In the genomic region with DNA sequence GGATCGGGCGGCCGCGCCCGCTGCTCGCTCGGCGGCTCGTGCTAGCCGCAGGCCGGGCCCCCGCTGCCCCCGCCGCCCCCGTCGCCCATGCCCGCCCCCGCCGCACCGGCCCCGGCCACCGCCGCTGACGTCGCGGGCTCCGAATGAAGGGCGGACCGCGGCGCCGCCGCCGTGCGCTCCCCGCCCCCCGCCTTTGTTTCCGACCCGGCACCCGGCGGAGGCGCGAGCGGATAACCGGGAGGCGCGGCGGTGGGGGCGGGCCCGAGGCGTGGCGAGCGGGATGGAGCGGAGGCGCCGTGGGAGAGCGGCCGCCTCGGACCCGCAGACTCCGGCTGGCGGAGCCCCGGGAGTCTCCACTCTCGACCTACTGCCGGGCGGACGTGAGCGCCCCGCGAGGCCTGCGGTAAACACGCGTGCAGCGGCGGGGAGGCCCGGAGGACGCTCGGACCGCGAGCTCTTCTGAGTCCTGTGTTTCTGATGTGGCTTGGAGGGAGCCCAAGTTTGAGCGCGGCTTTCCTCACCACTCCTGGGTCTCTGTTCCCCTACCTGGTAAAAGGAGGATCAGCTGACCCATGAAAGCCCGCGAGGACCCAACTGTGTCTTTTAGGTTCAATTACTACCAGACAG, we compare ENCODE assay signal across 8 mouse cellular contexts. TPM values are rescaled to one million over a fixed set of nuclear protein-coding genes. Genes with fewer than 3 reads are reported as not detected.
DNase-seq lines count a peak whose midpoint lies in the region; ATAC-seq and TF ChIP-seq lines count a peak whose summit lies in the region.

Gene Plekho1, minus strand, starts transcription at position 200 of the 627 bp plus-strand sequence.

- peak within 1 kb of the TSS; percentile 97 to 98 for H3K27ac ChIP-seq in heart, embryonic 14.5 days (replicated peaks in 1 of 2; ENCODE audit: control insufficient read depth in 1 of 2, insufficient read depth in 1 of 2, low read depth in 2 of 2, low read length in 2 of 2)
- peak within 1 kb of the TSS; percentile 79 for H3K27ac ChIP-seq in liver, postnatal 0 days (ENCODE audit: low read depth)
- H3K27ac ChIP-seq in neural tube, embryonic 14.5 days (ENCODE audit: low read depth, low read length): peak within 1 kb of the TSS; percentile 99

- peak within 1 kb of the TSS; percentile 97 for H3K9ac ChIP-seq in heart, embryonic 14.5 days (ENCODE audit: low read length)
- peak within 1 kb of the TSS; percentile 70 for H3K9ac ChIP-seq in liver, postnatal 0 days (replicated peaks)
- peak within 1 kb of the TSS; percentile 98 for H3K9ac ChIP-seq in neural tube, embryonic 14.5 days (replicated peaks; ENCODE audit: low read depth, low read length)

- peaks cover 2% of the 10 kb centered on the region; the same call in 1 of the 2 replicates for H3K9me3 ChIP-seq in erythroblast, embryonic 14.5 days (ENCODE audit: control insufficient read depth, low read length)
- no peaks in the 10 kb centered on the region for H3K9me3 ChIP-seq in heart, embryonic 14.5 days (ENCODE audit: control insufficient read depth, low read length)
- H3K9me3 ChIP-seq in liver, postnatal 0 days (ENCODE audit: low read length): no peaks in the 10 kb centered on the region
- no peaks in the 10 kb centered on the region for H3K9me3 ChIP-seq in neural tube, embryonic 14.5 days (ENCODE audit: control insufficient read depth, low read length)

- TF ChIP-seq CTCF in liver, postnatal 0 days (IDR thresholded peaks at IDR 0.05; ENCODE audit: low read depth): peak; percentile 24; the same call in 1 of the 2 replicates

- ATAC-seq in heart, embryonic 14.5 days (ENCODE audit: insufficient number of reproducible peaks, insufficient read depth, low FRiP score, low read depth): peak; percentile 42; the same call in 1 of the 2 replicates
- 0 out of 2 replicates have a peak, but pooled peaks have one; percentile 7 for ATAC-seq in liver, postnatal 0 days
- peak; percentile 68 for ATAC-seq in neural tube, embryonic 14.5 days (ENCODE audit: low read depth)

- peaks cover 58% of the 10 kb centered on the region for H3K27me3 ChIP-seq in erythroblast, embryonic 14.5 days (ENCODE audit: control insufficient read depth)
- no peaks in the 10 kb centered on the region for H3K27me3 ChIP-seq in heart, embryonic 14.5 days (ENCODE audit: control insufficient read depth, insufficient read depth, low read length)
- peaks cover 7% of the 10 kb centered on the region for H3K27me3 ChIP-seq in liver, postnatal 0 days (ENCODE audit: insufficient read depth, low read length)
- no peaks in the 10 kb centered on the region for H3K27me3 ChIP-seq in neural tube, embryonic 14.5 days (ENCODE audit: control insufficient read depth, insufficient read depth, low read length)

- peak within 1 kb of the TSS; percentile 65 for H3K4me3 ChIP-seq in erythroblast, embryonic 14.5 days (replicated peaks)
- peak within 1 kb of the TSS; percentile 68 to 92 for H3K4me3 ChIP-seq in heart, embryonic 14.5 days (ENCODE audit: control insufficient read depth in 1 of 2, insufficient read depth in 1 of 2, low read depth in 1 of 2, low read length in 2 of 2)
- H3K4me3 ChIP-seq in liver, postnatal 0 days (ENCODE audit: low read depth, low read length): peak within 1 kb of the TSS; percentile 73
- H3K4me3 ChIP-seq in neural tube, embryonic 14.5 days (ENCODE audit: low read depth, low read length): peak within 1 kb of the TSS; percentile 83

- no peak for TF ChIP-seq EP300 in liver, postnatal 0 days (IDR thresholded peaks at IDR 0.05; ENCODE audit: low read depth)

- peak; percentile 66 for DNase-seq in CD4-positive helper T cell, adult 2 months (ENCODE audit: low read depth, low spot score)
- peak; percentile 80 for DNase-seq in adrenal gland, postnatal 25 days
- peak; percentile 84 for DNase-seq in kidney, postnatal 10 days
- DNase-seq in liver, postnatal 0 days: peak; percentile 62
- peak; percentile 41 for DNase-seq in thymus, postnatal 0 days (ENCODE audit: low spot score)

- WGBS in heart, embryonic 14.5 days: under 1% methylated on average over 73 of the region's 84 CpGs
- whole genome bisulfite sequencing in liver, postnatal 0 days (ENCODE audit: insufficient replicate concordance): under 1% methylated on average over 23 of the region's 84 CpGs
- 1% methylated on average over 68 of the region's 84 CpGs for WGBS in neural tube, embryonic 14.5 days

- peaks cover 53% of the 10 kb centered on the region for H3K4me1 ChIP-seq in erythroblast, embryonic 14.5 days (ENCODE audit: control insufficient read depth)
- peaks cover 32 to 53% of the 10 kb centered on the region in 2 experiments for H3K4me1 ChIP-seq in heart, embryonic 14.5 days (ENCODE audit: control insufficient read depth in 2 of 2, insufficient read depth in 2 of 2, low read length in 2 of 2)
- peaks cover 23% of the 10 kb centered on the region for H3K4me1 ChIP-seq in liver, postnatal 0 days (ENCODE audit: insufficient read depth)
- peaks cover 35% of the 10 kb centered on the region for H3K4me1 ChIP-seq in neural tube, embryonic 14.5 days (ENCODE audit: control insufficient read depth, insufficient read depth, low read length)

- H3K36me3 ChIP-seq in erythroblast, embryonic 14.5 days (ENCODE audit: control insufficient read depth): peaks cover 2% of the 10 kb centered on the region
- H3K36me3 ChIP-seq in heart, embryonic 14.5 days (ENCODE audit: control insufficient read depth, insufficient read depth, low read length): peaks cover 20% of the 10 kb centered on the region
- 0 out of 2 replicates have a peak, but pooled peaks cover 6% of the 10 kb centered on the region for H3K36me3 ChIP-seq in liver, postnatal 0 days (replicated peaks; ENCODE audit: insufficient read depth, low read length)
- H3K36me3 ChIP-seq in neural tube, embryonic 14.5 days (ENCODE audit: control insufficient read depth, insufficient read depth, low read length): peaks cover 11% of the 10 kb centered on the region

- peak within 1 kb of the TSS; percentile 82 for H3K4me2 ChIP-seq in heart, embryonic 14.5 days (ENCODE audit: low read length)
- peak within 1 kb of the TSS; percentile 98 for H3K4me2 ChIP-seq in liver, postnatal 0 days (ENCODE audit: low read depth, low read length)
- peak within 1 kb of the TSS; percentile 96 for H3K4me2 ChIP-seq in neural tube, embryonic 14.5 days (ENCODE audit: low read depth, low read length)

RNA-seq across cellular contexts. Expression of gene Plekho1, which starts in this region (rescaled TPM):
- 18.6 and 25.1 TPM in 2 replicates for total RNA-seq in adrenal gland, postnatal 25 days (2021)
- 4.4 and 4.6 TPM in 2 replicates for polyA plus RNA-seq in erythroblast, embryonic 14.5 days (2012)
- 65.0 and 73.7 TPM in 2 replicates for polyA plus RNA-seq in heart, embryonic 14.5 days (2014; fragmentation: Nextera tagmentation; extraction: Ambion mirVana)
- polyA plus RNA-seq in liver, postnatal 0 days (2015; fragmentation: Nextera tagmentation; extraction: Ambion mirVana): 10.7 and 11.7 TPM in 2 replicates
- polyA plus RNA-seq in neural tube, embryonic 14.5 days (2014; fragmentation: Nextera tagmentation; extraction: Ambion mirVana): 45.5 and 49.2 TPM in 2 replicates
- 36.8 and 37.0 TPM in 2 replicates for polyA plus RNA-seq in thymus, postnatal 0 days (2015; fragmentation: Nextera tagmentation; extraction: Ambion mirVana)

Comparison
In these comparisons a context has a peak if more than half of its experiments do, and no peak if none do; other contexts are left out.
1. Peak in every context shown above with its lines: DNase-seq, ATAC-seq, H3K4me3 ChIP-seq and H3K27ac ChIP-seq.
2. ATAC-seq: peak in every context shown above with its lines; median percentile 68 in neural tube, embryonic 14.5 days; 42 in heart, embryonic 14.5 days; 7 in liver, postnatal 0 days.